Mouse (Mus musculus) kidney, adult 11 months (tissue): ENCODE results near the gene Ldb1.

Experiments used
- DNase-seq: peaks from one replicate; pipeline ENCODE4 v3.0.0; 2022

Ldb1 gene

DNA sequence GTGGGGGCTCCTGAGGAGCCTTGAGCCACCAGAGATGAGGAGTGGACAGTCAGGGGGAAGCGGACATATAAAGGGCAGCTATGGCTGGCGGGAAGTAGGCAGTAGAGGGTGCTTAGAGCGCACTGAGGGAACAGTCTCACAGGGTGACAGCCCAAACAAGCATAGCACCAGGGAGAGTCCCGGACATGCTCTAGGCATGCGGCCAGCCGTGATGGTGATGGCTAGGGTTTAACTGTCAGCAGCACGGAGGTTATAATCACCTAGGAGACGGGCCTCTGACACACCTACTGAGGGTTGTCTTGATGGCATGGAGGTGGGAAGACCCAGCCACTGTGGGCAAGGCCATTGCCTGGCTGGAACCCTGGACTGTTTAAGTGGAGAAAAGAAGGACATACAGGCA lies 18.4 kb downstream of the Ldb1 start:
- no peak for DNase-seq

DNA sequence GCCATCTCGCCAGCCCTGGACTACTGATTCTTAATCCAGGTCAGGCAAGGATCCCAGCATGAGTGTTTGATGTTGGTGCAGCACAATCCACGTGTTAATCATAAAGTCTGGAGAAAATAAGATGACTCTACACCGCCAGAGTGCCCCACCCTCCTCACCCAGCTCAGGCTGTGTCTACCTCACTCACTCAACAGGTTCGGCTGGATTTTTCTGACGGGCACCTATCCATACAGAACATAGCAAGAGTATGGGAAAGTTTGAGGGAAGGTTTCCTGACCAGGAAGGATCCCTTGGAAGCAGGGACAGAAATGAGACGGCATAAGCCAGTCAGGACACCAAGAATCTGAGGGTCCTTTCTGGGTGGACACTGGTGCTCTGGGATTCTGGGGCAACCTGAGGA lies 20.1 kb downstream of the Ldb1 start:
- no peak for DNase-seq

DNA sequence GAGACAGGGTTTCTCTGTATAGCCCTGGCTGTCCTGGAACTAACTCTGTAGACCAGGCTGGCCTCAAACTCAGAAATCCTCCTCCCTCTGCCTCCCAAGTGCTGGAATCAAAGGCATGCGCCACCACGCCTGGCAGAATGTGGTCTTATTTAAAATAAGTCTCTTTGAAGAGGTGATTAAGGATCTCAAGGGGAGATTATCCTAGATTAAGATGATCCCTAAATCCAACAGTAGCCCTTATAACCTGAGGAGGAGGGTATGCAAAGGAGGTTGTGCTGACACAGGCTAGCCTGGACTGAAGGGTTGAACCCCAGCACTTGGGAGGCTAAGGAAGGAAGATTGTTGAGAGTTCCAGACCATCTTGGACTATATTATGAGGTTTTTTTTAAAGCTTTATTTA lies 29.0 kb downstream of the Ldb1 start:
- DNase-seq: no peak

DNA sequence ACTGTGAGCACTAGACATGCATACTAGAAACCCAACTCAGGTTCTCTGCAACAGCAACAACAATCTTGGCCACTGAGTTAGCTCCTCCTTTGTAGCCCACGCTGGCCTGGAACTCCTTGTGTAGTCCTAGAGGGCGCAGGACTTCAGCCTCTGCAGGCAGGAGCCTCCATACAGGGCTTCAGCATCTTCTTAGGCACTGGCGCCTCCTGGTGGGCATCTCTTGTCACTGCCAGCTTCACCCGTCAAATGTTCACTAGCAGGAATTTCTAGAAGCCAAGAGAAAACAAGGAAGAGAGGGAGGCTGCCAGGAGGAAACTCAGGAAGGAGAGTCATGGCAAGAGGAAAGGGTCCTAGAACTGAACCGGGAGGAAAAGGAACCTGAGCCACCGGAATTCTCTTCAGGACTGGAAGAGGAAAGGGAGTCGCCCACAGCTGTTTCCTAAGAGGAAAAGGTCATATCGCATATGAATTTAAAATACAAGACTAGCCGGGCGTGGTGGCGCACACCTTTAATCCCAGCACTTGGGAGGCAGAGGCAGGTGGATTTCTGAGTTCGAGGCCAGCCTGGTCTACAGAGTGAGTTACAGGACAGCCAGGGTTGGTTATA lies 30.3 kb downstream of the Ldb1 start:
- DNase-seq: peak; percentile 93

DNA sequence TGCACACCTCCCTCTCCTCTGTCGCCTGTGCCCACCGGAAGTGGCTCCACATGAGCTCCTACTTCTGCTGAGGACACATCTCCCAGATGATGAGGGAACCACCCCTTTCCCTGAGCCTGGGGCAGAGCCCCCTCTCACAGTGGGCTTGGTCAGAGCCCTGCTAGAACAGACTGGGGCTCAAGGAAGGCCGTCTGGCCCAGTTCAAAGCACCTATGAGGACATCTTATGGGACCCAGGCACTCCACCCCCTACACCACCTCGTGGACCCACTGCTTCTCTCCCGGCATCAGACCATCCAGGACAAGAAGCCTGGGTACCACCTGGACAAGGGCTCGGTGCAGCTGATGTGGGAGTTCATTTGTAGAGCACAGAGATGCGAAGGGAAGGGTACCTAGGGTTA lies 39.3 kb downstream of the Ldb1 start:
- no peak for DNase-seq

DNA sequence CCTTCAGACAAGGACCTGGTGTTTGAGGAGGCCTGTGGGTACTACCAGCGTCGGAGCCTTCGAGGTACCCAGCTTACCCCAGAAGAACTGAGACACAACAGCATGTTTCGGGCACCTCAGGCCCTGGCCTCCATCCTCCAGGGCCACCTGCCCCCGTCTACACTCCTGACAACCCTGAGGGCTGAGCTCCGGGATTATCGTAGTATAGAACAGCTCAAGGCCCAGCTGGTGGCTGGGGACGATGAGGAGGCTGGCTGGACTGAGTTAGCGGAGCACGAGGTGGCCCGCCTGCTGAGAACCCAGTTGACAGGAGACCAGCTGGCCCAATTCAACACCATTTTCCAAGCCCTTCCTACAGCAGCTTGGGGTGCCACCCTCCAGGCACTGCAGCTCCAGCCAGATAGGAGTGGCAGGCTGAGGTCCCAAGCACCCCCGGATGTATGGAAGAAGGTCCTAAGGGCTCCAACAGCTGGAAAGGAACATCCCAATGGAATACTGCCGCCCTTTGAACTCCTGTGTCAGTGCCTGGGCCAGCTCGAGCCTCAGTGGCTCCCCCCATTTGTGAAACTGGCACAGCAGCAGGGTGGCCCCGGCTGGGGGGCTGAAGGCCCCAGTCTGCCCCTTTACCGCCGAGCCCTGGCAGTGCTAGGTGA lies 40.1 kb downstream of the Ldb1 start:
- no peak for DNase-seq

DNA sequence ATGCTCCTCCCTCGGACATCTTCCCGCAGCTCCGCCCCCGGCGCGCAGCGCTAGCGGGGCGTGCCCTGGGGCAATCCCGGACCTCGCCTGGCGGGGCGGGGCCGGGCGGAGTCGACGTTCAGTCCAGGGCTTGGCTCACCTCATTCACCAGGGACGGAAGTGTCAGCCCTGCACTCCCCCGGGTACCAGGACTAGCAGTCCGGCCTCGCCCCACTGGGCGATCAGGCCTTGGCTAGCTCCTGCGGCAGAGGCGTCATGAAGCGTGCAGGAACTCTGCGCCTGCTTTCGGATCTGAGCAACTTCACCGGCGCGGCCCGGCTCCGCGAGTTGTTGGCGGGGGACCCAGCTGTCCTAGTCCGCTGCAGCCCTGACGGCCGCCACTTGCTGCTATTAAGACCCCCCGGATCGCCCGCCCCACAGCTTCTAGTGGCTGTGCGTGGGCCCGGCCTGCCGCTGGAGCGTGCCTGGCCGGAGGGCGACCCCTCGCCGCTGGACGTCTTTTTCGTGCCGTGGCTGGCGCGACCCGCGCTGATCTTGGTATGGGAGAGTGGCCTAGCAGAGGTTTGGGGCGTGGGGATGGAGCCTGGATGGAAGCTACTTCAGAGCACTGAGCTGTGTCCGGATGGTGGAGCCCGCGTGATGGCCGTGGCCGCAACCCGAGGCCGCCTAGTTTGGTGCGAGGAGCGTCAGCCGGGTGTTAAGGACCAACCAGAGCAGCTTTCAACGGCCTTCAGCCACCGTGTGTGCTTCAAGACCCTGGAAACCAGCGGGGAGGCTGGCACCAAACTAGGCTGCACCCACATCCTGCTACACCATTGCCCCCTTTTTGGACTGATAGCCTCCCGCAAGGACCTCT lies 41.4 kb downstream of the Ldb1 start, which contains the start of gene Hps6:
Gene Hps6, plus strand, starts transcription at position 138 of the 856 bp plus-strand sequence.
- peak; percentile 91 for DNase-seq

DNA sequence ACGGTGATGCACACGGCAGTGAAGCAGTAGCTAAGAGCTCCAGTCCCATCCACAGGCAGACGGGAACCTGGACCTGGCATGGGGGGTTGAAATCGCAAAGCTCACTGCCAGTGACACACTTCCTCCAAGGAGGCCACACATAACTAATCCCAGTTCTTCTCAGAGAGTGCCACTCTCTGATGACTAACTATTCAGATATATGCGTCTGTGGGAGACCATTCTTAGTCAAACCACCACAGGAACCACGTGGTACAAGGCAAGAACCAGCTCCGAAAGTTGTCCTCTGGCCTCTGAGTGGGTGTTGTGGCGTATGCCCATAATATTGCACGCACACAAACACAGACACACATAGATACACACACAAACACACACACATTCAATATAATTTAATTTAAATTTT lies 42.7 kb downstream of the Ldb1 start:
- DNase-seq: no peak

DNA sequence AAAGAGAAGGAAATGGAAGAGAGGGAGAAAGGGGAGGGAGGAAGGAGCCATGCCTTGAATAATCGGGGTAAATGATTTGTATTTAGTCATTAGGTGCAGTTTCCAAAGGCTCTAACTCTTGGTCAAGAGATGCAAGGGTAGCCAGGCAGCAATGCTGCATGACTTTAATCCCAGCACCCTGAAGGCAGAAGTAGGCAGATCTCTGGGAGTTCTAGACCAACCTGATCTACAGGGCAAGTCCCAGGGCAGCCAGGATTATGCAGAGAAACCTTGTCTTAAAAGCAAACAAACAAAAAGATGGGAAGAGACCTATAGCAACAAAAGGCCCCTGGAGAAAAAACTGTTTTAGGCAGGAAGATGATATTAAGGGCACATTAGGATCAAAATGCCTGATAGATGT lies 45.6 kb downstream of the Ldb1 start:
- no peak for DNase-seq

DNA sequence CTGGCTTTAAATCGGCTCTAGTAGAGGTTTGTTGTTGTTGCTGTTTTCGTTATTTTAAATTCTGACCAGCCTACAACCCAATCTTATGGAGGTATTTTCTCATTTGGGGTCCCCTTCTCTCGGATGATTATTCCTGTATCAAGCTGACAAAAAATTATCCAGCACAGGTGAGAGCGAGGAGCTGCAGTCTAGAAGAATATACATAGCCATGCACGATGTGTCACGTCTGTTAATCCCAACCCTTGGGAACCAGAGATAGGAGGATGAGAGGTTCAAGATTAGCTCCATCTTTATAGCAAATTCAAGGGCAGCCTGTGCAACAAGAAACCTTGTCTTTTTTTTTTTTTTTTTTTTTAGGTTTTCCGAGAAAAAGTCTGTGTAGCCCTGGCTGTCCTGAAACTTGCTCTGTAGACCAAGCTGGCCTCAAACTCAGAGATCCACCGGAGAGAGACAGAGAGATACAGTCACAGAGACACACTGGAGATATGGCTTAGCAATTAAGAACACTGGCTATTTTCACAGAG lies 46.3 kb downstream of the Ldb1 start:
- no peak for DNase-seq

DNA sequence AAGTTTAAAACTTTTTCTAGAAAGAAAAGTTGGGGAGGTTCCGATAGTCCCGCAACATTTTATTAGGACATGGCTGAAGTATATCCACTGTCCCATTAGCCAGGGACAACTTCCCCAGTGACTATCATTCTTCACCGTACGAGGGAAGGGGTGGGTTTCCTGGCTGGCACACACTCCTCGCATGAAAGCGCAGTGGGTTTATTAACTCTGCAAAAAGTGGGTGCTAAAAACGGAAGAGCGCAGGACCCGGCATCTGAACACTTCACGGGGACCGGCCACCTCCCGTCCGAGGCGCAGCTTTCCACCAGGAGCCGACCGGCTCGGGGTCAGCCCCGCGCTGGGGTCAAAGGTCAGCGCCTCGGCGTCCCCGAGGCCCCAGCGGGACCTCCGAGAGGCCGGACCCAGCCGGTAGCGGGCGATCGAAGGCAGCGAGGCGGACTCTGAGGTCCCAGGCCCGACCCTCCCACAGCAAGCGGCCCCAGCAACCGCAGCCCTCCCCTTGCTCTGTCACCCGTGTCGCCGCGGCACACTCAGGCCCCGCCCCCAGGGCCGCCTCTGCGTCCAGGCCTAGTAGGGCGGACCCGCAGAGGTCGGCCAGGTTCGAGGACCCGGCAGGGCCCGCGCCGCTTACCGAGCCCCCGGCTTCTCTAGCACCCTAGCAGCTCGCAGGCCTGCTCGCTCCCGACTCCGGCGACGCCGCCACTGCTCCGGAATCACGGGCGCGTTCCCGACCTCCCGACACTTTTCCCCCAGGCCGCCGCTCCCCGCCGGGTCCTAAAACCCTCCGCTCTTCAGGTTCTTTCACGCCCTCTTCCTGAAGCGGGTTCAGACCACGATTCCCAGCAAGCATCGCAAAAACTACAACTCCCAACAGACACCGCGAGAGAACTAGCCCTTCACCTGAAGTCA lies 47.0 kb downstream of the Ldb1 start, which contains the start of gene Armh3:
Gene Armh3, minus strand, starts transcription at position 704 of the 909 bp plus-strand sequence.
- DNase-seq: peak; percentile 94

DNA sequence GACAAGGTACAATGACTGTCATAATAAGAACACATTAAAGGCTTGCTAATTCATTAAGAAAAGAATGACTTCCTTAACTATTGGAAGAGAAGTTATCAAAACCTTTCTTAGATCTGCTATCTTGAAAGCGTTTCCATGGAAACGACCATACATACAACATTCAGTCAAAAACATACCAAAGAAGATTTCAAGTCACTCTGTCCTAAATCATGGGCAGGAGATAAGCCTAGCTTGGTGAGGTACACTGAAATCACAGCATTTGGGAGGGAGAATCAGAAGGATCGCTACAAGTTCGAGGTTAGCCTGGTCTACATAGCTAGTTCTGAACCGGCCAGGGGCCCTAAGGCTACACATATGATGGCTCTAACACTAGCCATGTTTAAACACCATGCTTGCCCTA lies 47.6 kb downstream of the Ldb1 start:
- DNase-seq: no peak

DNA sequence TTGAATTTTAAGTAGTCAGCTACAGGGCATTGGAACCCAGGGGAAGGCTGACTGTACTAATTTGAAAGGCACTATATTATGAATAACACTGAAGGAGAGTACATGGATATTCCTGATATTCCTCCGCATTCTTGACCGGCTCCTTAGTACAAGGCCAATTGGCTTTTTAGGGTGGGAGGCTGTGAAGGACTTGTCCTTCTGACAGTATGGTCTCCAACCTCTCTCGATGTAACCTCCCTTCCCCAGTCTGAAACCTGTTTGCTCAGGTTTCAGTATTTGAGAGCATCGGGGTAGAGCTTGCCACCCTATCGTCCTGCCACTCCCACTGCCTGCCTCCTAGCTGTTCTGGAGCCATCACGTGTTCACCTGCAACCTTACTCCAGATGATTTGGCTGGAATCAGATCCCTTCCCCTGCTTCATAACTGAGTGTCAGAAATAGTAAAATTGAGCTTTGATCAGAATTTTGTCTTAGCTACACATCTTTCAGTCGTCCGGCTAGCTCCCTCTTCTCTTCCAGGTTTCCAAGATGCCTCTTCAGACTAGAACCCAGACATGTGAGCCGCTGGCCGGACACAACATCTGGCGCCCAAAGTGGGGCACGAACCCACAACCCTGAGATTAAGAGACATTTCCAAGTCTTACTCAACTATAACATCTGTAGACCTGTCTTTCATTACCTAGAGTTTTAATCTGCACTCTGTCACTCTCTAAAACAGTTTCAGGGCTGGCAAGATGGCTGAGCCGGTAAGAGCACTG lies 50.9 kb downstream of the Ldb1 start:
- DNase-seq: peak; percentile 77

DNA sequence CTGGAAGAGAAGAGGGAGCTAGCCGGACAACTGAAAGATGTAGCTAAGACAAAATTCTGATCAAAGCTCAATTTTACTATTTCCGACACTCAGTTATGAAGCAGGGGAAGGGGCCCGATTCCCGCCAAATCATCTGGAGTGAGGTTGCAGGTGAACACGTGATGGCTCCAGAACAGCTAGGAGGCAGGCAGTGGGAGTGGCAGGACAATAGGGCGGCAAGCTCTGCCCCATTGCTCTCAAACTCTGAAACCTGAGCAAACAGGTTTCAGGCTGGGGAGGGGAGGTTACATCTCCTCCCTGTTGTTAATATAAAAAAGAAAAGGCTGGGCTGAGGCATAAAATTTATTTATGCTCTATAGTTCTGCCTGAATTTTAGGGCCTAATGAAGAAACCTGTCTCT lies 51.6 kb downstream of the Ldb1 start:
- peak; percentile 78 for DNase-seq

DNA sequence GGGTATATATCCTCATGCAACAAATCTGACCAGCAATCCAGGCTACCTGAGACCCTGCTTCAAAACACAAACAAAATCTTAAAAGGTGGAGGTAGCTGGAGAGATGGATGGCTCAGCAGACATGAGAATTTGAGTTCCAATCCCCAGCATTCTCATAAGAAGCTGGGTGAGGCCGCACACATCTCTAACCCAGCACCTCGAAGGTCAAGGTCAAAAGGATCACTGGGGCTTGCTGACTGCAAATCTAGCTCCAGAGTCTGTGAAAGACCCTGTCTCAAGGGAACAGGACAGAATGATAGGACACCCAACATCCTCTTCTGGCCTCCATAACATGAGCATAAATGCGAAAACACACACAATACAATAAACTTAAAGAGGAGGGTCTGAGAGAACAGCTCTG lies 53.8 kb downstream of the Ldb1 start:
- DNase-seq: no peak

DNA sequence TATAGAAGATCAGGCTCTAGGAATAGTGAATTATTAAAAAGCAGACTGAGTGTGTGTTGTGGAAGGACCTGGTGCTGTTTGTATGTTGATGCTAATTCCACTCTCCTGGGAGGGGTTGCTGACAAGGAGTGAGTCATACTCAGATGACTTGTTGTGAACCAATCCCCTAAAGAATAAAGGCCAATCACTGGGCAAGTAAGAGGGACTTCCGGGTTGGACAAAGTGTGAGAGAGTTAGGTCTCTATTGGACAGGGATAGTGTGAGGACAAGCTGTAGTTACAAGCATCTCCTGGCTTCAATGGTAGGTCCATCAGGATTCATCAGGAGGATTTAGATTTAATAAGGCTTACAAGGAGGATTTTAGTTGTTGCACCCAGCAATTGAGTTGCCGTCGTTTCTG lies 56.8 kb downstream of the Ldb1 start:
- no peak for DNase-seq

DNA sequence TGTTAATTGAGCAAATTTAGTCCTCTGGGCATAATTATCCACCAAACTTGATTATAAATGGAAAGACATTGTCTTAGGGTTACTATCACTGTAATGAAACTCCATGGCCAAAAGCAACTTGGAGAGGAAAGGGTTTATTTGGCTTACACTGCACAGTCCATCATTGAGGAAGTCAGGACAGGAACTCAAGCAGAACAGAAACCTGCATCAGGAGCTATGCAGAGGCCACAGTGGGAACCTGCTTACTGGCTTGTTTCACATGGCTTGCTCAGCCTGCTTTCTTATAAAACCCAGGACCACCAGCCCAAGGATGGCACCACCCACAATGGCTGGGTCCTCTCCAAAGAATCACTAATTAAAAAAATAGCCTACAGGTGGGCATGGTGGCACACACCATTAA lies 60.6 kb downstream of the Ldb1 start:
- no peak for DNase-seq
